Mouse (Mus musculus) heart, embryonic 15.5 days (tissue): ENCODE results near the gene Ube2d2b. TPM values are rescaled to one million over a fixed set of nuclear protein-coding genes. Genes with fewer than 3 reads are reported as not detected.

Experiments
- ATAC-seq: fragments of 200-750 bp; cut with Nextera tagmentation; replicated peaks from 2 replicates; pipeline ENCODE4 v1.8.0; 2017; ENCODE audit warnings: low read depth, moderate TSS enrichment; ENCODE audit not compliant: insufficient number of reproducible peaks, insufficient read depth, low FRiP score
- H3K27ac ChIP-seq: fragments of 300-500 bp; sonication (generic); 2 replicates; pipeline ENCODE4 v1.5.1; 2015; ENCODE audit warnings: mild to moderate bottlenecking, inconsistent platforms
- H3K27me3 ChIP-seq: fragments of 300-500 bp; sonication (generic); 2 replicates; pipeline ENCODE4 v1.6.1; 2015; ENCODE audit warnings: inconsistent platforms
- H3K36me3 ChIP-seq: fragments of 300-500 bp; sonication (generic); 2 replicates; pipeline ENCODE4 v1.6.1; 2015; ENCODE audit warnings: mild to moderate bottlenecking, inconsistent platforms
- H3K4me1 ChIP-seq: fragments of 300-500 bp; sonication (generic); replicated peaks from 2 replicates; pipeline ENCODE4 v1.6.1; 2015; ENCODE audit warnings: inconsistent platforms
- H3K4me2 ChIP-seq: fragments of 300-500 bp; sonication (generic); 2 replicates; pipeline ENCODE4 v1.6.1; 2015; ENCODE audit warnings: inconsistent platforms, mild to moderate bottlenecking, moderate library complexity
- H3K4me3 ChIP-seq: fragments of 300-500 bp; sonication (generic); 2 replicates; pipeline ENCODE4 v1.5.1; 2015; ENCODE audit warnings: mild to moderate bottlenecking, inconsistent platforms
- H3K9ac ChIP-seq: fragments of 300-500 bp; sonication (generic); 2 replicates; pipeline ENCODE4 v1.6.1; 2015; ENCODE audit warnings: mild to moderate bottlenecking, inconsistent platforms
- H3K9me3 ChIP-seq: fragments of 300-500 bp; sonication (generic); replicated peaks from 2 replicates; pipeline ENCODE4 v1.6.1; 2016; ENCODE audit warnings: inconsistent platforms
- WGBS: fragments of 180-500 bp; shearing (Covaris S2); methylation state at CpG from one replicate; pipeline ENCODE4 v1.1.7; 2015; ENCODE audit warnings: mixed read lengths; 5-methylcytosine and 5-hydroxymethylcytosine counted together
- polyA plus RNA-seq: library from polyadenylated mRNA; unstranded; fragments of >200 nt; fragmentation: Nextera tagmentation; extraction: Ambion mirVana; gene quantifications from 2 replicates; pipeline ENCODE4 v1.2.1, GENCODE M21; 2015

The Ube2d2b gene
- polyA plus RNA-seq, 1 experiment from 2014 or later: 0.21 TPM

GRCm38 (mm10) chr5:107807496-107807895 lies 22.4 kb upstream of the Ube2d2b start:
- 53% methylated on average over 4 of the region's 4 CpGs for WGBS
- H3K27ac ChIP-seq: no peak overlapping the region
- H3K27me3 ChIP-seq: no peaks in the 10 kb centered on the region
- no peak for ATAC-seq
- H3K4me2 ChIP-seq: no peak overlapping the region
- no peak overlapping the region for H3K9ac ChIP-seq
- no peaks in the 10 kb centered on the region for H3K9me3 ChIP-seq
- no peak overlapping the region for H3K4me3 ChIP-seq
- H3K36me3 ChIP-seq: peaks cover 25% of the 10 kb centered on the region
- no peaks in the 10 kb centered on the region for H3K4me1 ChIP-seq

- Histone ChIP-seq H3K9ac (no peak overlapping the region), H3K4me1 (peaks cover 3% of the 10 kb centered on the region; the same call in 1 of the 2 replicates), H3K4me2 (no peak overlapping the region), H3K4me3 (no peak overlapping the region), H3K27me3 (no peaks in the 10 kb centered on the region), H3K9me3 (no peaks in the 10 kb centered on the region), H3K27ac (peak overlapping the region; percentile 61), H3K36me3 (peaks cover 43% of the 10 kb centered on the region)
- WGBS: 46% methylated on average over 2 of the region's 2 CpGs
- ATAC-seq: no peak
Measured at GRCm38 (mm10) chr5:107814651-107815050, 15.2 kb upstream of the Ube2d2b start.

- no peak for ATAC-seq
- Histone ChIP-seq H3K9ac (no peak overlapping the region), H3K4me3 (no peak overlapping the region), H3K27ac (no peak overlapping the region), H3K4me1 (no peaks in the 10 kb centered on the region), H3K36me3 (no peaks in the 10 kb centered on the region), H3K9me3 (no peaks in the 10 kb centered on the region), H3K4me2 (no peak overlapping the region), H3K27me3 (no peaks in the 10 kb centered on the region)
- WGBS: 86% methylated on average over 1 of the region's 1 CpGs
Measured at GRCm38 (mm10) chr5:107822521-107822920, 7.4 kb upstream of the Ube2d2b start.

- peaks cover 8% of the 10 kb centered on the region for H3K4me1 ChIP-seq
- no peak for ATAC-seq
- no peak overlapping the region for H3K4me3 ChIP-seq
- no peak overlapping the region for H3K9ac ChIP-seq
- H3K27me3 ChIP-seq: no peaks in the 10 kb centered on the region
- WGBS: 89% methylated on average over 3 of the region's 3 CpGs
- H3K36me3 ChIP-seq: peaks cover 11% of the 10 kb centered on the region
- no peak overlapping the region for H3K4me2 ChIP-seq
- no peaks in the 10 kb centered on the region for H3K9me3 ChIP-seq
- H3K27ac ChIP-seq: no peak overlapping the region
Measured at GRCm38 (mm10) chr5:107831351-107831750, 1.5 kb downstream of the Ube2d2b start.

- Histone ChIP-seq H3K9me3 (no peaks in the 10 kb centered on the region), H3K27me3 (no peaks in the 10 kb centered on the region), H3K27ac (0 out of 2 replicates have a peak overlapping the region, but pooled peaks have one; percentile 26), H3K36me3 (peaks cover 11% of the 10 kb centered on the region), H3K4me3 (no peak overlapping the region), H3K9ac (no peak overlapping the region), H3K4me1 (peaks cover 14% of the 10 kb centered on the region), H3K4me2 (no peak overlapping the region)
- WGBS: 39% methylated on average over 1 of the region's 1 CpGs
- ATAC-seq: no peak
Measured at GRCm38 (mm10) chr5:107834287-107834686, 4.4 kb downstream of the Ube2d2b start.

- peaks cover 5% of the 10 kb centered on the region; the same call in 1 of the 2 replicates for H3K36me3 ChIP-seq
- H3K9me3 ChIP-seq: no peaks in the 10 kb centered on the region
- H3K27ac ChIP-seq: 0 out of 2 replicates have a peak overlapping the region, but pooled peaks have one; percentile 6
- H3K27me3 ChIP-seq: no peaks in the 10 kb centered on the region
- peaks cover 21% of the 10 kb centered on the region for H3K4me1 ChIP-seq
- no peak overlapping the region for H3K4me2 ChIP-seq
- 34% methylated on average over 3 of the region's 3 CpGs for WGBS
- ATAC-seq: no peak
- no peak overlapping the region for H3K4me3 ChIP-seq
- H3K9ac ChIP-seq: no peak overlapping the region
Measured at GRCm38 (mm10) chr5:107838891-107839644, 9.2 kb downstream of the Ube2d2b start.

- Histone ChIP-seq H3K4me2 (no peak overlapping the region), H3K4me1 (peaks cover 16% of the 10 kb centered on the region), H3K36me3 (peaks cover 5% of the 10 kb centered on the region; the same call in 1 of the 2 replicates), H3K9ac (no peak overlapping the region), H3K4me3 (no peak overlapping the region), H3K27me3 (no peaks in the 10 kb centered on the region), H3K27ac (no peak overlapping the region), H3K9me3 (no peaks in the 10 kb centered on the region)
- no peak for ATAC-seq
- 88% methylated on average over 5 of the region's 5 CpGs for WGBS
Measured at GRCm38 (mm10) chr5:107840549-107841238, 10.8 kb downstream of the Ube2d2b start.

- Histone ChIP-seq H3K36me3 (no peaks in the 10 kb centered on the region), H3K4me3 (no peak overlapping the region), H3K27ac (peak overlapping the region; percentile 18; the same call in 1 of the 2 replicates), H3K27me3 (no peaks in the 10 kb centered on the region), H3K9ac (no peak overlapping the region), H3K9me3 (no peaks in the 10 kb centered on the region), H3K4me2 (no peak overlapping the region), H3K4me1 (peaks cover 17% of the 10 kb centered on the region)
- WGBS: 51% methylated on average over 5 of the region's 5 CpGs
- ATAC-seq: 0 out of 2 replicates have a peak, but pooled peaks have one; percentile 50
Measured at GRCm38 (mm10) chr5:107847349-107847748, 17.4 kb downstream of the Ube2d2b start.

GRCm38 (mm10) chr5:107847817-107848216 lies 17.9 kb downstream of the Ube2d2b start:
- no peak overlapping the region for H3K9ac ChIP-seq
- WGBS: 67% methylated on average over 2 of the region's 2 CpGs
- H3K27me3 ChIP-seq: no peaks in the 10 kb centered on the region
- H3K27ac ChIP-seq: no peak overlapping the region; the same call in 1 of the 2 replicates
- no peak for ATAC-seq
- H3K9me3 ChIP-seq: no peaks in the 10 kb centered on the region
- H3K4me1 ChIP-seq: peaks cover 17% of the 10 kb centered on the region
- no peak overlapping the region for H3K4me2 ChIP-seq
- no peaks in the 10 kb centered on the region for H3K36me3 ChIP-seq
- no peak overlapping the region for H3K4me3 ChIP-seq

- 71% methylated on average over 4 of the region's 4 CpGs for WGBS
- no peak overlapping the region for H3K27ac ChIP-seq
- no peaks in the 10 kb centered on the region for H3K9me3 ChIP-seq
- H3K36me3 ChIP-seq: no peaks in the 10 kb centered on the region
- H3K4me2 ChIP-seq: no peak overlapping the region
- no peak overlapping the region for H3K4me3 ChIP-seq
- no peaks in the 10 kb centered on the region for H3K27me3 ChIP-seq
- no peak for ATAC-seq
- H3K4me1 ChIP-seq: peaks cover 27% of the 10 kb centered on the region
- no peak overlapping the region for H3K9ac ChIP-seq
Measured at GRCm38 (mm10) chr5:107848964-107849363, 19.1 kb downstream of the Ube2d2b start.

GRCm38 (mm10) chr5:107853807-107854206 lies 23.9 kb downstream of the Ube2d2b start:
- peak overlapping the region; percentile 85 for H3K27ac ChIP-seq
- H3K9me3 ChIP-seq: no peaks in the 10 kb centered on the region
- H3K36me3 ChIP-seq: no peaks in the 10 kb centered on the region
- WGBS: 13% methylated on average over 6 of the region's 6 CpGs
- H3K4me1 ChIP-seq: peaks cover 30% of the 10 kb centered on the region
- peak overlapping the region; percentile 47 for H3K4me2 ChIP-seq
- H3K4me3 ChIP-seq: no peak overlapping the region
- ATAC-seq: peak; percentile 85; the same call in 1 of the 2 replicates
- 0 out of 2 replicates have a peak overlapping the region, but pooled peaks have one; percentile 12 for H3K9ac ChIP-seq
- no peaks in the 10 kb centered on the region for H3K27me3 ChIP-seq
